8 mouse cellular contexts compared by ENCODE assay signal in genomic region chr15:102518859-102519201, GRCm38 (mm10). TPM values are rescaled to one million over a fixed set of nuclear protein-coding genes. Genes with fewer than 3 reads are reported as not detected.
DNase-seq lines count a peak whose midpoint lies in the region; ATAC-seq and TF ChIP-seq lines count a peak whose summit lies in the region.

No protein-coding gene starts in this region.

- peaks cover 3% of the 10 kb centered on the region; the same call in 1 of the 2 replicates for H3K4me1 ChIP-seq in liver, adult 2 months (ENCODE audit: control insufficient read depth, insufficient read depth, low read length)
- H3K4me1 ChIP-seq in embryonic facial prominence, embryonic 14.5 days (ENCODE audit: control insufficient read depth, insufficient read depth, low read length) = peaks cover 18% of the 10 kb centered on the region
- peaks cover 19% of the 10 kb centered on the region for H3K4me1 ChIP-seq in intestine, embryonic 16.5 days (ENCODE audit: control insufficient read depth, insufficient read depth, low read length)
- peaks cover 32% of the 10 kb centered on the region for H3K4me1 ChIP-seq in neural tube, embryonic 12.5 days

- H3K4me2 ChIP-seq in embryonic facial prominence, embryonic 14.5 days (ENCODE audit: low read depth, low read length) = peak overlapping the region; percentile 67
- peak overlapping the region; percentile 91 for H3K4me2 ChIP-seq in intestine, embryonic 16.5 days (ENCODE audit: low read depth, low read length)
- peak overlapping the region; percentile 85 for H3K4me2 ChIP-seq in neural tube, embryonic 12.5 days (replicated peaks)

- 7% methylated on average over 9 of the region's 9 CpGs for WGBS in liver, adult 2 months
- 16% methylated on average over 9 of the region's 9 CpGs for WGBS in embryonic facial prominence, embryonic 14.5 days
- 11% methylated on average over 9 of the region's 9 CpGs for WGBS in intestine, embryonic 16.5 days
- 19% methylated on average over 9 of the region's 9 CpGs for WGBS in neural tube, embryonic 12.5 days

- DNase-seq in liver, adult 2 months (ENCODE audit: extremely low read depth, low read depth, low spot score) = no peak
- DNase-seq in liver = no peak
- DNase-seq in embryonic facial prominence, embryonic 14.5 days (ENCODE audit: low spot score) = no peak
- DNase-seq in right cerebral cortex, adult 2 months (ENCODE audit: low spot score in 2 of 2) = no peak
- no peak for DNase-seq in urinary bladder, postnatal 25 days (ENCODE audit: low spot score)

- H3K36me3 ChIP-seq in liver, adult 2 months (ENCODE audit: control insufficient read depth, insufficient read depth, low read length) = peaks cover 2% of the 10 kb centered on the region; the same call in 1 of the 2 replicates
- H3K36me3 ChIP-seq in embryonic facial prominence, embryonic 14.5 days (ENCODE audit: control insufficient read depth, insufficient read depth, low read length) = peaks cover 29% of the 10 kb centered on the region
- H3K36me3 ChIP-seq in intestine, embryonic 16.5 days (ENCODE audit: control insufficient read depth, insufficient read depth, low read length) = peaks cover 4% of the 10 kb centered on the region; the same call in 1 of the 2 replicates
- peaks cover 24% of the 10 kb centered on the region for H3K36me3 ChIP-seq in neural tube, embryonic 12.5 days

- H3K27me3 ChIP-seq in liver, adult 2 months (ENCODE audit: control insufficient read depth, insufficient read depth, low read length) = no peaks in the 10 kb centered on the region
- H3K27me3 ChIP-seq in embryonic facial prominence, embryonic 14.5 days (replicated peaks; ENCODE audit: control insufficient read depth, insufficient read depth, low read length) = no peaks in the 10 kb centered on the region
- no peaks in the 10 kb centered on the region for H3K27me3 ChIP-seq in intestine, embryonic 16.5 days (replicated peaks; ENCODE audit: control insufficient read depth, insufficient read depth, low read length)
- no peaks in the 10 kb centered on the region for H3K27me3 ChIP-seq in neural tube, embryonic 12.5 days (replicated peaks)

- H3K9me3 ChIP-seq in embryonic facial prominence, embryonic 14.5 days (ENCODE audit: control insufficient read depth, low read length) = no peaks in the 10 kb centered on the region
- no peaks in the 10 kb centered on the region for H3K9me3 ChIP-seq in intestine, embryonic 16.5 days (ENCODE audit: control insufficient read depth, low read length)
- no peaks in the 10 kb centered on the region for H3K9me3 ChIP-seq in neural tube, embryonic 12.5 days

- H3K27ac ChIP-seq in liver, adult 2 months (replicated peaks; ENCODE audit: insufficient read depth, low read depth, low read length) = peak overlapping the region; percentile 22
- peak overlapping the region; percentile 98 for H3K27ac ChIP-seq in embryonic facial prominence, embryonic 14.5 days (replicated peaks; ENCODE audit: low read depth, low read length)
- H3K27ac ChIP-seq in intestine, embryonic 16.5 days (ENCODE audit: low read length) = peak overlapping the region; percentile 100
- H3K27ac ChIP-seq in neural tube, embryonic 12.5 days = peak overlapping the region; percentile 95

- TF ChIP-seq CTCF in liver, adult 2 months (IDR thresholded peaks at IDR 0.05; ENCODE audit: low read depth, low read length) = no peak

- no peak for TF ChIP-seq POLR2A in liver, adult 2 months (IDR thresholded peaks at IDR 0.05; ENCODE audit: extremely low read depth, insufficient read depth, low read length)

- peak overlapping the region; percentile 70 for H3K9ac ChIP-seq in liver, adult 2 months (ENCODE audit: low read depth, low read length)
- H3K9ac ChIP-seq in embryonic facial prominence, embryonic 14.5 days (ENCODE audit: low read depth, low read length) = peak overlapping the region; percentile 81
- peak overlapping the region; percentile 94 for H3K9ac ChIP-seq in intestine, embryonic 16.5 days (ENCODE audit: low read depth, low read length)
- peak overlapping the region; percentile 76 for H3K9ac ChIP-seq in neural tube, embryonic 12.5 days

- H3K4me3 ChIP-seq in liver, adult 2 months (ENCODE audit: insufficient read depth, low read depth, low read length) = peak overlapping the region; percentile 81
- H3K4me3 ChIP-seq in embryonic facial prominence, embryonic 14.5 days (ENCODE audit: low read depth, low read length) = peak overlapping the region; percentile 68
- H3K4me3 ChIP-seq in intestine, embryonic 16.5 days (ENCODE audit: low read length) = peak overlapping the region; percentile 71
- peak overlapping the region; percentile 66 for H3K4me3 ChIP-seq in neural tube, embryonic 12.5 days

- no peaks in the 10 kb centered on the region for H3K79me2 ChIP-seq in liver, adult 2 months (ENCODE audit: control insufficient read depth, insufficient read depth, low read length)

- no peak for ATAC-seq in embryonic facial prominence, embryonic 14.5 days (ENCODE audit: low read depth)
- ATAC-seq in intestine, embryonic 16.5 days = no peak
- ATAC-seq in neural tube, embryonic 12.5 days (ENCODE audit: low FRiP score, low read depth) = no peak
- no peak for ATAC-seq in megakaryocyte progenitor cell, adult 5-6 weeks (replicated peaks; ENCODE audit: poor library complexity)

RNA-seq across cellular contexts. Expression of gene Tarbp2, which starts 0.8 kb away (rescaled TPM):
- total RNA-seq in liver, adult 2 months (2014; rRNA removed) = 15.2 and 16.0 TPM in 2 replicates
- 34.1 and 40.6 TPM in 2 replicates for polyA plus RNA-seq in liver, adult 2 months (2012; rRNA removed)
- polyA plus RNA-seq in embryonic facial prominence, embryonic 14.5 days (2014; fragmentation: Nextera tagmentation; extraction: Ambion mirVana) = 68.5 and 79.0 TPM in 2 replicates
- 91.3 and 105 TPM in 2 replicates for polyA plus RNA-seq in intestine, embryonic 16.5 days (2015; fragmentation: Nextera tagmentation; extraction: Ambion mirVana)
- polyA plus RNA-seq in neural tube, embryonic 12.5 days (2016; fragmentation: Nextera tagmentation; extraction: Ambion mirVana) = 97.9 and 105 TPM in 2 replicates
- total RNA-seq in megakaryocyte progenitor cell, adult 5-6 weeks (2015) = 13.1 and 17.4 TPM in 2 replicates
- 22.6 and 26.7 TPM in 2 replicates for total RNA-seq in megakaryocyte progenitor cell, adult 5-6 weeks (2017)

RNA-seq across cellular contexts. Expression of gene Map3k12, which starts 2.0 kb away (rescaled TPM):
- 0.34 and 0.46 TPM in 2 replicates for total RNA-seq in liver, adult 2 months (2014; rRNA removed)
- polyA plus RNA-seq in liver, adult 2 months (2012; rRNA removed) = 0.22 and 0.43 TPM in 2 replicates
- 13.0 and 15.8 TPM in 2 replicates for polyA plus RNA-seq in embryonic facial prominence, embryonic 14.5 days (2014; fragmentation: Nextera tagmentation; extraction: Ambion mirVana)
- polyA plus RNA-seq in intestine, embryonic 16.5 days (2015; fragmentation: Nextera tagmentation; extraction: Ambion mirVana) = 9.2 TPM in 2 replicates
- polyA plus RNA-seq in neural tube, embryonic 12.5 days (2016; fragmentation: Nextera tagmentation; extraction: Ambion mirVana) = 48.8 and 51.9 TPM in 2 replicates
- 1.2 TPM in 1 of 2 replicates, not detected in the other for total RNA-seq in megakaryocyte progenitor cell, adult 5-6 weeks (2015)
- 0.12 and 0.24 TPM in 2 replicates for total RNA-seq in megakaryocyte progenitor cell, adult 5-6 weeks (2017)

RNA-seq across cellular contexts. Expression of gene Npff, which starts 5.9 kb away (rescaled TPM):
- total RNA-seq in liver, adult 2 months (2014; rRNA removed) = 0.27 and 0.65 TPM in 2 replicates
- 1.4 and 3.5 TPM in 2 replicates for polyA plus RNA-seq in liver, adult 2 months (2012; rRNA removed)
- polyA plus RNA-seq in embryonic facial prominence, embryonic 14.5 days (2014; fragmentation: Nextera tagmentation; extraction: Ambion mirVana) = 2.0 and 2.2 TPM in 2 replicates
- polyA plus RNA-seq in intestine, embryonic 16.5 days (2015; fragmentation: Nextera tagmentation; extraction: Ambion mirVana) = 1.8 and 1.9 TPM in 2 replicates
- polyA plus RNA-seq in neural tube, embryonic 12.5 days (2016; fragmentation: Nextera tagmentation; extraction: Ambion mirVana) = 4.8 and 5.4 TPM in 2 replicates
- total RNA-seq in megakaryocyte progenitor cell, adult 5-6 weeks (2015) = 7.2 and 8.9 TPM in 2 replicates
- total RNA-seq in megakaryocyte progenitor cell, adult 5-6 weeks (2017) = 1.2 TPM in 1 of 2 replicates, not detected in the other

RNA-seq across cellular contexts. Expression of gene Gm10337, which starts 15.3 kb away (rescaled TPM):
- total RNA-seq in liver, adult 2 months (2014; rRNA removed) = not detected in 2 replicates
- polyA plus RNA-seq in liver, adult 2 months (2012; rRNA removed) = not detected in 2 replicates
- polyA plus RNA-seq in embryonic facial prominence, embryonic 14.5 days (2014; fragmentation: Nextera tagmentation; extraction: Ambion mirVana) = 3.2 and 5.2 TPM in 2 replicates
- polyA plus RNA-seq in intestine, embryonic 16.5 days (2015; fragmentation: Nextera tagmentation; extraction: Ambion mirVana) = 5.5 TPM in 1 of 2 replicates, not detected in the other
- polyA plus RNA-seq in neural tube, embryonic 12.5 days (2016; fragmentation: Nextera tagmentation; extraction: Ambion mirVana) = not detected in 2 replicates
- total RNA-seq in megakaryocyte progenitor cell, adult 5-6 weeks (2015) = not detected in 2 replicates
- total RNA-seq in megakaryocyte progenitor cell, adult 5-6 weeks (2017) = not detected in 2 replicates

RNA-seq across cellular contexts. Expression of gene Pcbp2, which starts 48.5 kb away (rescaled TPM):
- 112 and 189 TPM in 2 replicates for total RNA-seq in liver, adult 2 months (2014; rRNA removed)
- polyA plus RNA-seq in liver, adult 2 months (2012; rRNA removed) = 261 and 273 TPM in 2 replicates
- 276 and 279 TPM in 2 replicates for polyA plus RNA-seq in embryonic facial prominence, embryonic 14.5 days (2014; fragmentation: Nextera tagmentation; extraction: Ambion mirVana)
- 138 and 152 TPM in 2 replicates for polyA plus RNA-seq in intestine, embryonic 16.5 days (2015; fragmentation: Nextera tagmentation; extraction: Ambion mirVana)
- polyA plus RNA-seq in neural tube, embryonic 12.5 days (2016; fragmentation: Nextera tagmentation; extraction: Ambion mirVana) = 144 and 152 TPM in 2 replicates
- 946 and 973 TPM in 2 replicates for total RNA-seq in megakaryocyte progenitor cell, adult 5-6 weeks (2015)
- 175 and 191 TPM in 2 replicates for total RNA-seq in megakaryocyte progenitor cell, adult 5-6 weeks (2017)

Comparison
In these comparisons a context has a peak if more than half of its experiments do, and no peak if none do; other contexts are left out.
1. H3K27ac ChIP-seq: peak in every context shown above with its lines; median percentile 100 in intestine, embryonic 16.5 days; 98 in embryonic facial prominence, embryonic 14.5 days; 95 in neural tube, embryonic 12.5 days; 22 in liver, adult 2 months.